Mouse (Mus musculus): ENCODE results near the gene G430095P16Rik. TPM values are rescaled to one million over a fixed set of nuclear protein-coding genes. Genes with fewer than 3 reads are reported as not detected.

G430095P16Rik gene
- total and polyA plus RNA-seq, 2 experiments from 2014 or later, result 1.0 to 3.0 TPM

DNA sequence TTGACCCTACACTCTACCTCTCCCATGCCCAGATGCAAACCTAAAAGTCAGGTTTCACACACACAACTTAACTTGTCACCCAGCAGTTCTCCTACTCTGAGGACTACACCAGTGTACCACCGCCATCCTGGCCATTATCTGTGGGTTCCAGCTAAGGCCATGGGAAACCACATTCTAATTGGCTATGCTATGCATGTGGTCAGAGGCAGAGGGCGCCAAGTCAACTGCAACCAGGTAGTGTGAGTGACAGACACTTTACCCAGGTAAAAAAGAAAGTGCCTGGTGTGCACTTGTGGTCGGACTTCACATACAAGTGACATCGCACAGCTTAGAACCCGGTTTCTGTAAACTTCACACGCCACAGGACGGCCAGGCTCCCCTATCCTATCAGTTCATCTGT, 36.3 kb downstream of the G430095P16Rik start:
- no peaks in the 10 kb centered on the region for H3K27me3 ChIP-seq (ENCODE audit: control insufficient read depth, insufficient read depth, low read length)

GRCm38 (mm10) chr8:84759718-84760117, 36.9 kb downstream of the G430095P16Rik start:
- Histone ChIP-seq H3K9ac (replicated peaks; ENCODE audit: low read depth, low read length) (no peak overlapping the region), H3K9me3 (replicated peaks; ENCODE audit: control insufficient read depth, low read length) (no peaks in the 10 kb centered on the region), H3K27me3 (ENCODE audit: control insufficient read depth, insufficient read depth, low read length) (no peaks in the 10 kb centered on the region), H3K4me1 (ENCODE audit: control insufficient read depth, insufficient read depth) (no peaks in the 10 kb centered on the region), H3K4me3 (ENCODE audit: low read depth, low read length) (no peak overlapping the region), H3K36me3 (replicated peaks; ENCODE audit: control insufficient read depth, insufficient read depth, low read length) (peaks cover 6% of the 10 kb centered on the region), H3K27ac (ENCODE audit: low read depth) (no peak overlapping the region), H3K4me2 (ENCODE audit: low read depth, low read length) (no peak overlapping the region)
- WGBS, result 88% methylated on average over 10 of the region's 10 CpGs
- DNase-seq (ENCODE audit: low spot score) (no peak), ATAC-seq (ENCODE audit: insufficient read depth, low read depth) (no peak)
- TF ChIP-seq CTCF (IDR thresholded peaks at IDR 0.05; ENCODE audit: low read depth), result no peak
- no peak for TF ChIP-seq EP300 (IDR thresholded peaks at IDR 0.05; ENCODE audit: low read depth)

More for the DNA sequence above, 36.3 kb downstream of the G430095P16Rik start:
- no peak overlapping the region for H3K27ac ChIP-seq (ENCODE audit: low read depth)
- ATAC-seq (ENCODE audit: insufficient read depth, low read depth), result no peak
- H3K9ac ChIP-seq (replicated peaks; ENCODE audit: low read depth, low read length), result no peak overlapping the region
- WGBS, result 70% methylated on average over 7 of the region's 7 CpGs
- no peak for TF ChIP-seq EP300 (IDR thresholded peaks at IDR 0.05; ENCODE audit: low read depth)
- peak; percentile 50 for TF ChIP-seq CTCF (IDR thresholded peaks at IDR 0.05; ENCODE audit: low read depth)
- no peak for DNase-seq (ENCODE audit: low spot score)
- H3K9me3 ChIP-seq (replicated peaks; ENCODE audit: control insufficient read depth, low read length), result no peaks in the 10 kb centered on the region
- no peak overlapping the region for H3K4me3 ChIP-seq (ENCODE audit: low read depth, low read length)
- no peak overlapping the region for H3K4me2 ChIP-seq (ENCODE audit: low read depth, low read length)
- H3K36me3 ChIP-seq (replicated peaks; ENCODE audit: control insufficient read depth, insufficient read depth, low read length), result peaks cover 6% of the 10 kb centered on the region
- no peaks in the 10 kb centered on the region for H3K4me1 ChIP-seq (ENCODE audit: control insufficient read depth, insufficient read depth)

DNA sequence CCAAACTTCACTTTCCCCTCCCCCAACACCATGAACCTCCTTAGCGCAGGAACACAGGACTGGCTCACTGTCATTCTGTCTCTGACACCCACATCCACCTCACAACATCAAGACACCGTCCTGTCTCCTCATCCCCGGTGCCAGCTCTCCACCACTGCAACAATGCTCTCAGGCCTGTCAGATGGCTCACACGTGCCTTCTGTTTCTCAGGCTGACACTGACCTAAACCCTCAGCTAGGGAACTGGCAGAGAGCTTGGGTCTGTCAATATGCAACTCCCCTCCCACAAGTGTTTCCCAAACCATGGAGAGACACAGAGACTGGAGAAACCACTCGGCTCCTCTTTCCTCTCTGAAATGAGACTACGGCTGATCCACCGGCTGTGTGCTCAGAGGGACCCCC, 37.6 kb downstream of the G430095P16Rik start:
- no peak for TF ChIP-seq EP300 (IDR thresholded peaks at IDR 0.05; ENCODE audit: low read depth)
- no peak for TF ChIP-seq CTCF (IDR thresholded peaks at IDR 0.05; ENCODE audit: low read depth)
- DNase-seq (ENCODE audit: low spot score) (no peak), ATAC-seq (ENCODE audit: insufficient read depth, low read depth) (no peak)
- Histone ChIP-seq H3K27ac (ENCODE audit: low read depth) (no peak overlapping the region), H3K36me3 (replicated peaks; ENCODE audit: control insufficient read depth, insufficient read depth, low read length) (peaks cover 5% of the 10 kb centered on the region), H3K9me3 (replicated peaks; ENCODE audit: control insufficient read depth, low read length) (no peaks in the 10 kb centered on the region), H3K27me3 (ENCODE audit: control insufficient read depth, insufficient read depth, low read length) (no peaks in the 10 kb centered on the region), H3K4me1 (ENCODE audit: control insufficient read depth, insufficient read depth) (0 out of 2 replicates have a peak, but pooled peaks cover 3% of the 10 kb centered on the region), H3K4me3 (ENCODE audit: low read depth, low read length) (no peak overlapping the region), H3K9ac (replicated peaks; ENCODE audit: low read depth, low read length) (no peak overlapping the region), H3K4me2 (ENCODE audit: low read depth, low read length) (no peak overlapping the region)
- 67% methylated on average over 7 of the region's 7 CpGs for WGBS

DNA sequence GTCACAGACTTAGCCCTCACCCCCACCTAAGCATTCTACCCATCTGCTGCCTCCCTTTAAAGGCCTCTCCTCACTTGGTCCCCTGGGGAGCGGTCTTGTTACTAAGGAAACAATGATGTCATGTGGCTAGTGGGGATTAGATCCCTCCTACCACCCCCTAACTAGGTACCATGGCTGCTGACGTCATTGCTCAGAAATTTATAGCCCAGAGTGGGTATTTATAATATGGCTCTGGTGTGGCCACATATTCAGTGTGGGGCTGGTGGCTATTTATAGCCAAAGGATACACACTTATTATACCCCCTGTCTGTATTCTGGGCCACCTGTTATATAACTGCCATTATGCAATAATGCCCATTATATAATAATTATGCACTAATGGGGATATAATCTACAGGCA, 38.1 kb downstream of the G430095P16Rik start:
- H3K9me3 ChIP-seq (replicated peaks; ENCODE audit: control insufficient read depth, low read length), result no peaks in the 10 kb centered on the region
- H3K4me1 ChIP-seq (ENCODE audit: control insufficient read depth, insufficient read depth), result 0 out of 2 replicates have a peak, but pooled peaks cover 3% of the 10 kb centered on the region
- H3K4me3 ChIP-seq (ENCODE audit: low read depth, low read length), result no peak overlapping the region
- ATAC-seq (ENCODE audit: insufficient read depth, low read depth) (no peak), DNase-seq (ENCODE audit: low spot score) (no peak)
- 51% methylated on average over 2 of the region's 2 CpGs for WGBS
- no peak overlapping the region for H3K9ac ChIP-seq (replicated peaks; ENCODE audit: low read depth, low read length)
- H3K36me3 ChIP-seq (replicated peaks; ENCODE audit: control insufficient read depth, insufficient read depth, low read length), result peaks cover under 1% of the 10 kb centered on the region
- no peaks in the 10 kb centered on the region for H3K27me3 ChIP-seq (ENCODE audit: control insufficient read depth, insufficient read depth, low read length)
- H3K4me2 ChIP-seq (ENCODE audit: low read depth, low read length), result no peak overlapping the region
- no peak overlapping the region for H3K27ac ChIP-seq (ENCODE audit: low read depth)
- TF ChIP-seq CTCF (IDR thresholded peaks at IDR 0.05; ENCODE audit: low read depth) (no peak), EP300 (IDR thresholded peaks at IDR 0.05; ENCODE audit: low read depth) (no peak)

DNA sequence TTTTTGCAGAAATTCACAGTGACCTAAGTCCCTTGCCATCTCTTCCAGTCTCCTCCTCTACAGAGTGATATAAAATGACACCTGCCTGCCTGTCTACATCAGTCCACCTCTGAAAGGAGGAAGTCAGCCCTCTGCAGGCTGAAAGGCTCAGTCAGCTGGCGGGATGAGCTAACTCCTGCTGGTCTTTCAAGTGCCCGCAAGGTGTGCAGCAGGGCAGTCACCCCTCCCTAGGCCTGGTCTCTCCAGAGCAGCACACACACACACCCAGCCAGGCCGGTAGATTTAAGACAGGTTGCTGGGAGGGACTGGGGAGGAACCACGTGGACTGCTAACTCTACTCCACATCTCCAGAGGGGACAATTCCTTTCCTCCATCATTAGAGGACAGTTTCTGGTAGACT, 41.3 kb downstream of the G430095P16Rik start:
- no peak overlapping the region for H3K27ac ChIP-seq (ENCODE audit: low read depth)
- H3K9ac ChIP-seq (replicated peaks; ENCODE audit: low read depth, low read length), result no peak overlapping the region
- no peak for DNase-seq (ENCODE audit: low spot score)
- TF ChIP-seq CTCF (IDR thresholded peaks at IDR 0.05; ENCODE audit: low read depth) (no peak), EP300 (IDR thresholded peaks at IDR 0.05; ENCODE audit: low read depth) (no peak)
- peaks cover 10% of the 10 kb centered on the region for H3K36me3 ChIP-seq (replicated peaks; ENCODE audit: control insufficient read depth, insufficient read depth, low read length)
- ATAC-seq (ENCODE audit: insufficient read depth, low read depth), result no peak
- H3K27me3 ChIP-seq (ENCODE audit: control insufficient read depth, insufficient read depth, low read length), result no peaks in the 10 kb centered on the region
- H3K4me3 ChIP-seq (ENCODE audit: low read depth, low read length), result no peak overlapping the region
- 0 out of 2 replicates have a peak, but pooled peaks cover 3% of the 10 kb centered on the region for H3K4me1 ChIP-seq (ENCODE audit: control insufficient read depth, insufficient read depth)
- no peaks in the 10 kb centered on the region for H3K9me3 ChIP-seq (replicated peaks; ENCODE audit: control insufficient read depth, low read length)
- WGBS, result 75% methylated on average over 4 of the region's 4 CpGs
- H3K4me2 ChIP-seq (ENCODE audit: low read depth, low read length), result no peak overlapping the region

GRCm38 (mm10) chr8:84764870-84765495, 42.2 kb downstream of the G430095P16Rik start:
- Histone ChIP-seq H3K4me2 (ENCODE audit: low read depth, low read length) (no peak overlapping the region), H3K4me1 (ENCODE audit: control insufficient read depth, insufficient read depth) (0 out of 2 replicates have a peak, but pooled peaks cover 3% of the 10 kb centered on the region), H3K4me3 (ENCODE audit: low read depth, low read length) (no peak overlapping the region), H3K9me3 (replicated peaks; ENCODE audit: control insufficient read depth, low read length) (no peaks in the 10 kb centered on the region), H3K27me3 (ENCODE audit: control insufficient read depth, insufficient read depth, low read length) (no peaks in the 10 kb centered on the region), H3K27ac (ENCODE audit: low read depth) (no peak overlapping the region), H3K9ac (replicated peaks; ENCODE audit: low read depth, low read length) (no peak overlapping the region), H3K36me3 (replicated peaks; ENCODE audit: control insufficient read depth, insufficient read depth, low read length) (peaks cover 10% of the 10 kb centered on the region)
- WGBS, result 78% methylated on average over 17 of the region's 17 CpGs
- no peak for DNase-seq (ENCODE audit: low spot score)
- TF ChIP-seq EP300 (IDR thresholded peaks at IDR 0.05; ENCODE audit: low read depth) (no peak), CTCF (IDR thresholded peaks at IDR 0.05; ENCODE audit: low read depth) (no peak)
- ATAC-seq (ENCODE audit: insufficient read depth, low read depth), result no peak
